Mouse (Mus musculus) midbrain, postnatal 0 days (tissue): ENCODE measurements around the gene Ifnz. TPM values are rescaled to one million over a fixed set of nuclear protein-coding genes. Genes with fewer than 3 reads are reported as not detected.
"Not testable (repeated sequence)": the region's sequence is repeated elsewhere in the genome, so short reads cannot be mapped to it uniquely, and the experiment has no call there.

Source experiments
- ATAC-seq: fragments of 200-750 bp; cut with Nextera tagmentation; 2 replicates; pipeline ENCODE4 v1.8.0; 2017; ENCODE audit warnings: moderate number of reproducible peaks, mild to moderate bottlenecking, moderate TSS enrichment, moderate library complexity; ENCODE audit not compliant: low FRiP score
- DNase-seq: peaks from one replicate; pipeline ENCODE4 v3.0.0-alpha.2; 2015; ENCODE audit warnings: low spot score
- H3K27ac ChIP-seq: fragments of 300-500 bp; sonication (generic); 2 replicates; pipeline ENCODE4 v1.5.1; 2014; ENCODE audit warnings: low read depth, mild to moderate bottlenecking, low read length, mixed read lengths
- H3K27me3 ChIP-seq: fragments of 300-500 bp; sonication (generic); 2 replicates; pipeline ENCODE4 v1.6.1; 2014; ENCODE audit warnings: low read length, control low read depth, mixed read lengths; ENCODE audit not compliant: insufficient read depth
- H3K36me3 ChIP-seq: fragments of 300-500 bp; sonication (generic); 2 replicates; pipeline ENCODE4 v1.6.1; 2014; ENCODE audit warnings: low read length, control low read depth, mixed read lengths; ENCODE audit not compliant: insufficient read depth
- H3K4me1 ChIP-seq: fragments of 300-500 bp; sonication (generic); 2 replicates; pipeline ENCODE4 v1.6.1; 2014; ENCODE audit warnings: mild to moderate bottlenecking, control low read depth, antibody characterized with exemption, low read length, mixed read lengths; ENCODE audit not compliant: insufficient read depth
- H3K4me2 ChIP-seq: fragments of 300-500 bp; sonication (generic); 2 replicates; pipeline ENCODE4 v1.6.1; 2014; ENCODE audit warnings: low read depth, mild to moderate bottlenecking, low read length, mixed read lengths; ENCODE audit not compliant: poor library complexity, severe bottlenecking
- H3K4me3 ChIP-seq: fragments of 300-500 bp; sonication (generic); 2 replicates; pipeline ENCODE4 v1.5.1; 2014; ENCODE audit warnings: low read depth, mild to moderate bottlenecking, low read length, moderate library complexity
- H3K9ac ChIP-seq: fragments of 300-500 bp; sonication (generic); replicated peaks from 2 replicates; pipeline ENCODE4 v1.6.1; 2014; ENCODE audit warnings: mild to moderate bottlenecking, low read length, moderate library complexity, mixed read lengths; ENCODE audit not compliant: poor library complexity, severe bottlenecking
- H3K9me3 ChIP-seq: fragments of 300-500 bp; sonication (generic); 2 replicates; pipeline ENCODE4 v1.6.1; 2016; ENCODE audit warnings: low read length, control low read depth
- CTCF ChIP-seq: IDR thresholded peaks from 2 replicates; pipeline ENCODE4 v1.5.1; 2016; ENCODE audit warnings: antibody characterized with exemption, mild to moderate bottlenecking
- WGBS: fragments of 180-500 bp; shearing (Covaris S2); extraction: QIAGEN DNeasy Blood & Tissue Kit; methylation state at CpG from one replicate; pipeline ENCODE4 v1.1.7; 2014; 5-methylcytosine and 5-hydroxymethylcytosine counted together
- polyA plus RNA-seq: library from polyadenylated mRNA; unstranded; fragments of >200 nt; fragmentation: Nextera tagmentation; extraction: Ambion mirVana; gene quantifications from 2 replicates; pipeline ENCODE4 v1.2.1, GENCODE M21; 2015
- total RNA-seq: library from RNA; depleted of rRNA; stranded (reverse); fragments of >200 nt; gene quantifications from 2 replicates; pipeline ENCODE4 v1.2.3, GENCODE M21; 2014

Gene Ifnz
- total and polyA plus RNA-seq, 2 experiments from 2014 or later: not detected

GRCm38 (mm10) chr4:88805231-88805630, 23.3 kb downstream of the Ifnz start, which contains the start of gene Gm13288:
Gm13288 (plus strand) TSS chr4:88805531.
- peak within 1 kb of the TSS; percentile 35 for H3K4me2 ChIP-seq
- not testable (repeated sequence) for H3K36me3 ChIP-seq, ATAC-seq

GRCm38 (mm10) chr4:88805761-88806160, 23.8 kb downstream of the Ifnz start:
- H3K9me3 ChIP-seq, H3K9ac ChIP-seq, H3K4me1 ChIP-seq, ATAC-seq, H3K27me3 ChIP-seq, H3K36me3 ChIP-seq, H3K27ac ChIP-seq, DNase-seq, H3K4me3 ChIP-seq: not testable (repeated sequence)
- H3K4me2 ChIP-seq: peak overlapping the region; percentile 35
- peak; percentile 14; the same call in 1 of the 2 replicates for TF ChIP-seq CTCF
- no CpG with 5 or more reads among the region's 34 CpGs for WGBS

More at GRCm38 (mm10) chr4:88805231-88805630, 23.3 kb downstream of the Ifnz start, which contains the start of gene Gm13288:
- not testable (repeated sequence) for H3K9me3 ChIP-seq, H3K27me3 ChIP-seq, H3K9ac ChIP-seq, H3K4me3 ChIP-seq, H3K4me1 ChIP-seq, DNase-seq, H3K27ac ChIP-seq
- no CpG with 5 or more reads among the region's 8 CpGs for WGBS

DNA sequence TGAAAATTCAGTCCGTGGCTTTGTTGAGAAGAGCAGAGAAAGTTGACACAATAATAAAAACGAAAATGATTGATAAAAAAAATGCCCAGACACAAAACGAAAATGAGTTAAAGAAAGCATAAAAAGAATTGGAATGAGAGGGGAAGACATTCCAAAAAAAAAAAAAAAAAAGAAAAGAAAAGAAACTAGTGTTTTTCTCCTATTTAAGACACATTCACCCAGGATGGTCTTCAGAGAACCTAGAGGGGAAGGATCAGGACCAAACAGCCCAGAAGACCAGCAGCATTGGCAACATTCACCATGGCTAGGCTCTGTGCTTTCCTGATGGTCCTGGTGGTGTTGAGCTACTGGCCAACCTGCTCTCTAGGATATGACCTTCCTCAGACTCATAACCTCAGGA, 34.0 kb downstream of the Ifnz start, which contains the start of gene Ifna7:
Ifna7 (plus strand) TSS at position 301 of the 400 bp plus-strand sequence.
- no peak for DNase-seq
- no peak within 1 kb of the TSS for H3K27ac ChIP-seq

DNA sequence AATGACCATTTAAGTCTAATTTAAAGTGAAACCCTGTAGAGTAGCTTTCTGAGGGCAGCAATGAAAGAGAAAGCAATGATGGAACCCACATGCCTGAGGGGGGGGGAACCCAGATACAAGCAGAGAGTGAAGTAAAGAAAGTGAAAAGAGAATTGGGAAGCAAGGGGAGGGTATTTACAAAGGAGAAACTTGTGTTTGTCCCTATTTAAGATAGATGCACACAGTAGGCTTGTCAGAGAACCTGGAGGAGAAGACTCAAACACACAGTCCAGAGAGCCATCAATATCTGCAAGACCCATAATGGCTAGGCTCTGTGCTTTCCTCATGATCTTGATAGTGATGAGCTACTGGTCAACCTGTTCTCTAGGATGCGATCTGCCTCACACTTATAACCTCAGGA, 37.7 kb downstream of the Ifnz start, which contains the start of gene Ifna11:
Ifna11 (plus strand) TSS at position 301 of the 400 bp plus-strand sequence.
- DNase-seq (no peak), ATAC-seq (no peak)
- Histone ChIP-seq H3K9ac (no peak within 1 kb of the TSS), H3K9me3 (no peaks in the 10 kb centered on the region), H3K4me3 (no peak within 1 kb of the TSS), H3K36me3 (no peaks in the 10 kb centered on the region), H3K27ac (no peak within 1 kb of the TSS), H3K27me3 (no peaks in the 10 kb centered on the region), H3K4me1 (no peaks in the 10 kb centered on the region), H3K4me2 (no peak within 1 kb of the TSS)
- WGBS: 89% methylated on average over 1 of the region's 1 CpGs
- no peak for TF ChIP-seq CTCF

More for the DNA sequence above, 34.0 kb downstream of the Ifnz start, which contains the start of gene Ifna7:
- Histone ChIP-seq H3K9me3 (no peaks in the 10 kb centered on the region), H3K9ac (no peak within 1 kb of the TSS), H3K27me3 (no peaks in the 10 kb centered on the region), H3K4me3 (no peak within 1 kb of the TSS), H3K4me2 (no peak within 1 kb of the TSS), H3K4me1 (no peaks in the 10 kb centered on the region), H3K36me3 (no peaks in the 10 kb centered on the region)
- ATAC-seq: no peak
- no peak for TF ChIP-seq CTCF
- 66% methylated on average over 3 of the region's 3 CpGs for WGBS

- 18% methylated on average over 4 of the region's 4 CpGs for WGBS
- DNase-seq: peak; percentile 42
- Histone ChIP-seq H3K27me3 (no peaks in the 10 kb centered on the region), H3K4me2 (no peak overlapping the region), H3K36me3 (no peaks in the 10 kb centered on the region), H3K4me1 (no peaks in the 10 kb centered on the region), H3K9me3 (no peaks in the 10 kb centered on the region), H3K4me3 (no peak overlapping the region), H3K27ac (no peak overlapping the region), H3K9ac (no peak overlapping the region)
- ATAC-seq: no peak
- peak; percentile 75 for TF ChIP-seq CTCF
Observed at GRCm38 (mm10) chr4:88822995-88823394, 41.1 kb downstream of the Ifnz start.

DNA sequence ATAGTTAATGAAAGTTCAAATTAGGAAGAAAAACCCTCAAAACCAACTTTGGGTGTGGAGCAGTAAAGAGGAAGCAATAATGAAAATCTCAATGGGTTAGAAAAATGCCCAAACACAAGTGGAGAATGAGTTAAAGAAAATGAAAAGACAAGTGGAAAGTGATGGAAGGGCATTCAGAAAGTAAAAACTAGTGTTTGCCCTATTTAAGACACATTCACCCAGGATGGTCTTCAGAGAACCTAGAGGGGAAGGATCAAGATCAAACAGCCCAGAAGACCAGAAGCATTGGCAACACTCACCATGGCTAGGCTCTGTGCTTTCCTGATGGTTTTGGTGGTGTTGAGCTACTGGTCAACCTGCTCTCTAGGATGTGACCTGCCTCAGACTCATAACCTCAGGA, 45.2 kb downstream of the Ifnz start, which contains the start of gene Ifna6:
Ifna6 (plus strand) TSS at position 301 of the 400 bp plus-strand sequence.
- not testable (repeated sequence) for ATAC-seq, H3K27me3 ChIP-seq, H3K9me3 ChIP-seq, DNase-seq, H3K4me3 ChIP-seq, H3K9ac ChIP-seq, H3K4me1 ChIP-seq, H3K27ac ChIP-seq, H3K36me3 ChIP-seq, H3K4me2 ChIP-seq
